Mouse (Mus musculus): ENCODE results near the gene Myo1d. TPM values are rescaled to one million over a fixed set of nuclear protein-coding genes. Genes with fewer than 3 reads are reported as not detected.

The Myo1d gene
- polyA plus RNA-seq, 1 experiment from 2014 or later, result 3.3 TPM

- Histone ChIP-seq H3K9me3 (ENCODE audit: control insufficient read depth, low read length) (no peaks in the 10 kb centered on the region), H3K36me3 (ENCODE audit: control insufficient read depth, insufficient read depth, low read length) (no peaks in the 10 kb centered on the region), H3K27me3 (ENCODE audit: control insufficient read depth, insufficient read depth, low read length) (no peaks in the 10 kb centered on the region), H3K27ac (ENCODE audit: low read depth, low read length) (no peak overlapping the region), H3K4me3 (ENCODE audit: low read depth, low read length) (no peak overlapping the region), H3K9ac (ENCODE audit: low read length) (no peak overlapping the region), H3K4me1 (replicated peaks; ENCODE audit: control insufficient read depth, insufficient read depth, low read length) (no peaks in the 10 kb centered on the region), H3K4me2 (ENCODE audit: low read depth, low read length, severe bottlenecking) (no peak overlapping the region)
- ATAC-seq (replicated peaks; ENCODE audit: low FRiP score), result no peak
- 72% methylated on average over 3 of the region's 3 CpGs for WGBS
- no peak for DNase-seq (ENCODE audit: low spot score)
These were observed 81.1 kb downstream of the Myo1d start for GRCm38 (mm10) chr11:80698721-80699120.

DNA sequence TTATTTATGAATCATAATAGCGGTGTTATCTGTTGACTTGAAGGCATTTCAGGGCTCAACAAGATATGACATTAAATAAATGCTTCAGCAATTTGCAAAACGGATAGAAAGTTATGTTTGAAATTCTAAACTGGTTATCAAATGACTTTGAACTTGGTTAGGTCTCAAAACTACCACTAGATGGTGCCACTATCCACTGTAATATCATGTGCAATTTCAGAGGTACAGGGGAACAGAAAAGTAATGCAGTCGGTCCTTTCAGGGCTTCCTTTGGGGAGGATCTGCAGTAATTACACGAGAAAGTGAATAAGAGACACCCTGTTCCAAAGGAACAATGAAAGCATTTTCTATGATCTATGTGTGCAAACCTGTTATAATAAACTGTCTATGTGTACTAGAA lies 83.5 kb downstream of the Myo1d start:
- Histone ChIP-seq H3K36me3 (ENCODE audit: control insufficient read depth, insufficient read depth, low read length) (no peaks in the 10 kb centered on the region), H3K4me2 (ENCODE audit: low read depth, low read length, severe bottlenecking) (no peak overlapping the region), H3K9ac (ENCODE audit: low read length) (no peak overlapping the region), H3K27ac (ENCODE audit: low read depth, low read length) (no peak overlapping the region), H3K4me3 (ENCODE audit: low read depth, low read length) (no peak overlapping the region), H3K4me1 (replicated peaks; ENCODE audit: control insufficient read depth, insufficient read depth, low read length) (no peaks in the 10 kb centered on the region), H3K27me3 (ENCODE audit: control insufficient read depth, insufficient read depth, low read length) (no peaks in the 10 kb centered on the region), H3K9me3 (ENCODE audit: control insufficient read depth, low read length) (no peaks in the 10 kb centered on the region)
- DNase-seq (ENCODE audit: low spot score) (no peak), ATAC-seq (replicated peaks; ENCODE audit: low FRiP score) (no peak)
- 22% methylated on average over 4 of the region's 4 CpGs for WGBS

DNA sequence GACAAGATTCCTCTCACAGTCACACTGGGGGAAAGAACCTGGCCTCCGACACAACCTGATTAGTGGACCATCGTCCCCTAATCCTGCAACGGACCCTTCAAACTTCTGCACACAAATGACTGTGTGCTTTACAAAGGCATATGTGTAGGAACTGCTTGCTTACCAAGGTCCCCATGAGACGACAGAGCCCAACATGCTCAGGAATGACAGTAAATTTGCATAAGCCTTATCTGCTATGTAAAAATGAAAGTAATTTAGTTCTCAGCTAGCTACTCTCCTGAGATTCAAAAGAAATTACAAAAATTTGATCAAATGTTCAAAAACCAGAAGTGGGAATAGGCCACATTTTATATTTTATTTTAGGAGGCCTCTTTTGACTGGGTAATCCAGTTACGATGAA lies 95.2 kb downstream of the Myo1d start:
- DNase-seq (ENCODE audit: low spot score) (no peak), ATAC-seq (replicated peaks; ENCODE audit: low FRiP score) (no peak)
- Histone ChIP-seq H3K9me3 (ENCODE audit: control insufficient read depth, low read length) (no peaks in the 10 kb centered on the region), H3K36me3 (ENCODE audit: control insufficient read depth, insufficient read depth, low read length) (no peaks in the 10 kb centered on the region), H3K4me1 (replicated peaks; ENCODE audit: control insufficient read depth, insufficient read depth, low read length) (no peaks in the 10 kb centered on the region), H3K4me3 (ENCODE audit: low read depth, low read length) (no peak overlapping the region), H3K4me2 (ENCODE audit: low read depth, low read length, severe bottlenecking) (no peak overlapping the region), H3K9ac (ENCODE audit: low read length) (no peak overlapping the region), H3K27ac (ENCODE audit: low read depth, low read length) (no peak overlapping the region), H3K27me3 (ENCODE audit: control insufficient read depth, insufficient read depth, low read length) (no peaks in the 10 kb centered on the region)
- 87% methylated on average over 5 of the region's 5 CpGs for WGBS

GRCm38 (mm10) chr11:80682745-80683144 lies 97.1 kb downstream of the Myo1d start:
- no peaks in the 10 kb centered on the region for H3K4me1 ChIP-seq (replicated peaks; ENCODE audit: control insufficient read depth, insufficient read depth, low read length)
- DNase-seq (ENCODE audit: low spot score) (no peak), ATAC-seq (replicated peaks; ENCODE audit: low FRiP score) (no peak)
- H3K27me3 ChIP-seq (ENCODE audit: control insufficient read depth, insufficient read depth, low read length), result no peaks in the 10 kb centered on the region
- H3K4me3 ChIP-seq (ENCODE audit: low read depth, low read length), result no peak overlapping the region
- H3K9ac ChIP-seq (ENCODE audit: low read length), result no peak overlapping the region
- 79% methylated on average over 3 of the region's 3 CpGs for WGBS
- H3K27ac ChIP-seq (ENCODE audit: low read depth, low read length), result no peak overlapping the region
- H3K4me2 ChIP-seq (ENCODE audit: low read depth, low read length, severe bottlenecking), result no peak overlapping the region
- no peaks in the 10 kb centered on the region for H3K36me3 ChIP-seq (ENCODE audit: control insufficient read depth, insufficient read depth, low read length)
- H3K9me3 ChIP-seq (ENCODE audit: control insufficient read depth, low read length), result no peaks in the 10 kb centered on the region

GRCm38 (mm10) chr11:80673013-80673412 lies 106.8 kb downstream of the Myo1d start:
- H3K27ac ChIP-seq (ENCODE audit: low read depth, low read length), result no peak overlapping the region
- H3K4me1 ChIP-seq (replicated peaks; ENCODE audit: control insufficient read depth, insufficient read depth, low read length), result no peaks in the 10 kb centered on the region
- no peak overlapping the region for H3K4me3 ChIP-seq (ENCODE audit: low read depth, low read length)
- H3K9ac ChIP-seq (ENCODE audit: low read length), result no peak overlapping the region
- WGBS, result 50% methylated on average over 7 of the region's 7 CpGs
- no peaks in the 10 kb centered on the region for H3K9me3 ChIP-seq (ENCODE audit: control insufficient read depth, low read length)
- DNase-seq (ENCODE audit: low spot score), result no peak
- H3K36me3 ChIP-seq (ENCODE audit: control insufficient read depth, insufficient read depth, low read length), result no peaks in the 10 kb centered on the region
- H3K27me3 ChIP-seq (ENCODE audit: control insufficient read depth, insufficient read depth, low read length), result no peaks in the 10 kb centered on the region
- H3K4me2 ChIP-seq (ENCODE audit: low read depth, low read length, severe bottlenecking), result no peak overlapping the region
- no peak for ATAC-seq (replicated peaks; ENCODE audit: low FRiP score)

- WGBS, result 48% methylated on average over 1 of the region's 1 CpGs
- DNase-seq (ENCODE audit: low spot score), result no peak
- no peak overlapping the region for H3K4me2 ChIP-seq (ENCODE audit: low read depth, low read length, severe bottlenecking)
These were observed 109.4 kb downstream of the Myo1d start for GRCm38 (mm10) chr11:80670391-80670790.

DNA sequence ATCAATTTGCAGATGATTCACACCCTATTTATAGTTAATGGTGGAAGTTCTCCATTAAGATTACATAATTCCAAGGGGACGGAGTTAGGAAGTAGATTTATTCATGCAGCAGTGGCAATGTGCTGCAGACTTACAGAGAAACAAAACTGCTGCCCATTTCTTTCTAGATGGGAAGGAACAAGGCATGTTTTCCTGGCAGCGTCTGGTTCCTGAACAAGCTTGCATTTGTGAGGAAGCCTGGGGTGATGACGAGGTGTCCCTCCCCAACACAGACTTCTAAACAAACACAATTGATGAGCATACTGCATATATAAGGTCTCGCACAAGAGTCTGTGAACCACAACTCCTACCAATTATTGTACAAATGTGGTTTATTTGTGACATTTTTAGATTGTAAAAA lies 109.9 kb downstream of the Myo1d start:
- Histone ChIP-seq H3K4me1 (replicated peaks; ENCODE audit: control insufficient read depth, insufficient read depth, low read length) (no peaks in the 10 kb centered on the region), H3K36me3 (ENCODE audit: control insufficient read depth, insufficient read depth, low read length) (no peaks in the 10 kb centered on the region), H3K9ac (ENCODE audit: low read length) (no peak overlapping the region), H3K9me3 (ENCODE audit: control insufficient read depth, low read length) (no peaks in the 10 kb centered on the region), H3K4me3 (ENCODE audit: low read depth, low read length) (no peak overlapping the region), H3K27me3 (ENCODE audit: control insufficient read depth, insufficient read depth, low read length) (no peaks in the 10 kb centered on the region), H3K4me2 (ENCODE audit: low read depth, low read length, severe bottlenecking) (no peak overlapping the region), H3K27ac (ENCODE audit: low read depth, low read length) (no peak overlapping the region)
- ATAC-seq (replicated peaks; ENCODE audit: low FRiP score), result no peak
- no peak for DNase-seq (ENCODE audit: low spot score)
- WGBS, result 79% methylated on average over 4 of the region's 4 CpGs

More at GRCm38 (mm10) chr11:80670391-80670790, 109.4 kb downstream of the Myo1d start:
- ATAC-seq (replicated peaks; ENCODE audit: low FRiP score), result 0 out of 2 replicates have a peak, but pooled peaks have one; percentile 36
- Histone ChIP-seq H3K4me1 (replicated peaks; ENCODE audit: control insufficient read depth, insufficient read depth, low read length) (no peaks in the 10 kb centered on the region), H3K27me3 (ENCODE audit: control insufficient read depth, insufficient read depth, low read length) (no peaks in the 10 kb centered on the region), H3K27ac (ENCODE audit: low read depth, low read length) (no peak overlapping the region), H3K4me3 (ENCODE audit: low read depth, low read length) (no peak overlapping the region), H3K9ac (ENCODE audit: low read length) (no peak overlapping the region), H3K36me3 (ENCODE audit: control insufficient read depth, insufficient read depth, low read length) (no peaks in the 10 kb centered on the region), H3K9me3 (ENCODE audit: control insufficient read depth, low read length) (no peaks in the 10 kb centered on the region)

DNA sequence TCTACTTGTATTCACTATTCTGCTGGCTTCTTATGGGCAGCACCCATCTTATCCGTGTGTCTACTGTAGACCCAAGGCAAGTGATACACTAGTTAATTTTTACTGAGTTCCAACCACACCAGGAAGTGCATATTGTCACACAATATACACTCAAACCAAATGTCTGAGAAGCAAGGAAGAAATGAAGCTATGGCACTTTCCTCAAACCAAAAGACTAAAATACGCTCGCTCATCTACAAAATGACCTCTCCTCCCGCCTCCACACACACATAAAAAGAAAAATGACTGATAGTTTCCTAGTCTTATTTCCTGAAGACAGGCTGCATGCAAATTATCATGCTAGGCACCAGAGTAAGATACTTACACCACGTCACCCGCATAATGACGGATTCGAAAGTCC lies 113.6 kb downstream of the Myo1d start:
- no peaks in the 10 kb centered on the region for H3K27me3 ChIP-seq (ENCODE audit: control insufficient read depth, insufficient read depth, low read length)
- DNase-seq (ENCODE audit: low spot score), result no peak
- ATAC-seq (replicated peaks; ENCODE audit: low FRiP score), result no peak
- H3K9me3 ChIP-seq (ENCODE audit: control insufficient read depth, low read length), result no peaks in the 10 kb centered on the region
- 91% methylated on average over 8 of the region's 8 CpGs for WGBS
- H3K36me3 ChIP-seq (ENCODE audit: control insufficient read depth, insufficient read depth, low read length), result no peaks in the 10 kb centered on the region
- H3K4me1 ChIP-seq (replicated peaks; ENCODE audit: control insufficient read depth, insufficient read depth, low read length), result no peaks in the 10 kb centered on the region
- no peak overlapping the region for H3K4me2 ChIP-seq (ENCODE audit: low read depth, low read length, severe bottlenecking)
- no peak overlapping the region for H3K4me3 ChIP-seq (ENCODE audit: low read depth, low read length)
- no peak overlapping the region for H3K27ac ChIP-seq (ENCODE audit: low read depth, low read length)
- H3K9ac ChIP-seq (ENCODE audit: low read length), result no peak overlapping the region

DNA sequence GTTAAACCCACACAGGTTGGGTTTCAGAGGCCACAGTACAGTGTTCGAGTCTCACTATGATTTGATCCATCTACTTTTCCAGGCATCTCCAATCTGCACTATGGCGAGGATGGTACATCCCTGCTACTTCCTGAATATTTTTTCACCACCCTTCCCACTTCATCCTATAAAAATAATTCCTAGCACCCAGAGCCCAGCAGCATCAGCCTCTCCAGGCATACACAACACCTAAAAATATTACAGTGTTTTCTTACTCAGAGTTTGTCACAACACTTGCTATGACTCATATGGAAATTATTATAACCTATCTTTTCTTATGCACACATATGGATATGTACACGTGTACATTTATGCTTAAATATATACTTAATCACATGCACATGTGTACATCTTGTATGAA lies 115.6 kb downstream of the Myo1d start:
- ATAC-seq (replicated peaks; ENCODE audit: low FRiP score) (no peak), DNase-seq (ENCODE audit: low spot score) (no peak)
- H3K9me3 ChIP-seq (ENCODE audit: control insufficient read depth, low read length), result no peaks in the 10 kb centered on the region
- H3K4me1 ChIP-seq (replicated peaks; ENCODE audit: control insufficient read depth, insufficient read depth, low read length), result no peaks in the 10 kb centered on the region
- H3K27me3 ChIP-seq (ENCODE audit: control insufficient read depth, insufficient read depth, low read length), result no peaks in the 10 kb centered on the region
- H3K9ac ChIP-seq (ENCODE audit: low read length), result no peak overlapping the region
- WGBS, result 88% methylated on average over 3 of the region's 3 CpGs
- H3K36me3 ChIP-seq (ENCODE audit: control insufficient read depth, insufficient read depth, low read length), result no peaks in the 10 kb centered on the region
- H3K4me2 ChIP-seq (ENCODE audit: low read depth, low read length, severe bottlenecking), result no peak overlapping the region
- no peak overlapping the region for H3K4me3 ChIP-seq (ENCODE audit: low read depth, low read length)
- no peak overlapping the region for H3K27ac ChIP-seq (ENCODE audit: low read depth, low read length)
